Mouse (Mus musculus) myocyte (in vitro differentiated cells): Measurements from ENCODE around the gene Cln5. TPM values are rescaled to one million over a fixed set of nuclear protein-coding genes. Genes with fewer than 3 reads are reported as not detected.

Source experiments
- H3K27me3 ChIP-seq: one replicate; pipeline ENCODE4 v1.6.1; 2011; ENCODE audit not compliant: control insufficient read depth, insufficient read depth, insufficient read length
- H3K36me3 ChIP-seq: one replicate; pipeline ENCODE4 v1.6.1; 2011; ENCODE audit not compliant: control insufficient read depth, insufficient read depth
- H3K4me2 ChIP-seq: one replicate; pipeline ENCODE4 v1.6.1; 2011; ENCODE audit warnings: low read depth, control low read depth
- H3K4me3 ChIP-seq: one replicate; pipeline ENCODE4 v1.5.1; 2011; ENCODE audit warnings: mild to moderate bottlenecking, control low read depth, moderate library complexity
- H3K79me2 ChIP-seq: one replicate; pipeline ENCODE4 v1.6.1; 2011; ENCODE audit not compliant: control insufficient read depth, insufficient read depth
- H3ac ChIP-seq: one replicate; pipeline ENCODE4 v1.6.1; 2011; ENCODE audit not compliant: control insufficient read depth, insufficient read length
- CEBPB ChIP-seq: IDR thresholded peaks from 2 replicates; pipeline ENCODE4 v1.6.1; 2011; ENCODE audit warnings: mild to moderate bottlenecking, moderate library complexity; ENCODE audit not compliant: poor library complexity, insufficient read depth, severe bottlenecking
- E2F4 ChIP-seq: IDR thresholded peaks from one replicate; pipeline ENCODE4 v1.6.1; 2011; ENCODE audit warnings: mild to moderate bottlenecking, control low read depth, moderate library complexity; ENCODE audit not compliant: insufficient read depth
- MAX ChIP-seq: IDR thresholded peaks from one replicate; pipeline ENCODE4 v1.6.1; 2011; ENCODE audit warnings: low read depth, mild to moderate bottlenecking, control low read depth
- MYOD1 ChIP-seq, 3 experiments: IDR thresholded peaks; one replicate each; pipeline ENCODE4 v1.6.1; 2011; ENCODE audit warnings: control low read depth in 2 of 3, low read depth in 2 of 3, mild to moderate bottlenecking in 2 of 3, moderate library complexity in 1 of 3; ENCODE audit not compliant: insufficient read length in 2 of 3, control insufficient read depth in 1 of 3
- MYOG ChIP-seq, 3 experiments: IDR thresholded peaks; one replicate each; pipeline ENCODE4 v1.6.1; 2011; ENCODE audit warnings: control low read depth in 2 of 3, low read depth in 2 of 3, mild to moderate bottlenecking in 2 of 3; ENCODE audit not compliant: insufficient read length in 2 of 3, control insufficient read depth in 1 of 3, insufficient read depth in 1 of 3
- POLR2A ChIP-seq: IDR thresholded peaks from one replicate; pipeline ENCODE4 v1.6.1; 2011; ENCODE audit warnings: low read depth, mild to moderate bottlenecking, control low read depth, moderate library complexity; ENCODE audit not compliant: insufficient read length
- POLR2AphosphoS2 ChIP-seq: IDR thresholded peaks from one replicate; pipeline ENCODE4 v1.6.1; 2011; ENCODE audit warnings: low read depth, control low read depth; ENCODE audit not compliant: insufficient read length
- REST ChIP-seq: IDR thresholded peaks from one replicate; pipeline ENCODE4 v1.6.1; 2011; ENCODE audit warnings: mild to moderate bottlenecking, control low read depth, moderate library complexity; ENCODE audit not compliant: insufficient read depth, insufficient read length
- SRF ChIP-seq: IDR thresholded peaks from one replicate; pipeline ENCODE4 v1.6.1; 2011; ENCODE audit warnings: low read depth; ENCODE audit not compliant: control insufficient read depth, insufficient read length
- TCF12 ChIP-seq: IDR thresholded peaks from one replicate; pipeline ENCODE4 v1.6.1; 2011; ENCODE audit warnings: mild to moderate bottlenecking, control low read depth; ENCODE audit not compliant: poor library complexity, insufficient read depth, severe bottlenecking
- TCF3 ChIP-seq: IDR thresholded peaks from one replicate; pipeline ENCODE4 v1.6.1; 2011; ENCODE audit warnings: low read depth, control low read depth; ENCODE audit not compliant: insufficient read length
- USF1 ChIP-seq: IDR thresholded peaks from one replicate; pipeline ENCODE4 v1.6.1; 2011; ENCODE audit warnings: low read depth, mild to moderate bottlenecking, control low read depth, moderate library complexity
- polyA plus RNA-seq: library from polyadenylated mRNA; unstranded; fragments of >200 nt; fragmentation: generic; extraction: Trizol; gene quantifications from one replicate; pipeline ENCODE4 v1.2.1, GENCODE M21; 2012; ENCODE audit warnings: missing spikeins

Gene Cln5
- 20.6 TPM for polyA plus RNA-seq

DNA sequence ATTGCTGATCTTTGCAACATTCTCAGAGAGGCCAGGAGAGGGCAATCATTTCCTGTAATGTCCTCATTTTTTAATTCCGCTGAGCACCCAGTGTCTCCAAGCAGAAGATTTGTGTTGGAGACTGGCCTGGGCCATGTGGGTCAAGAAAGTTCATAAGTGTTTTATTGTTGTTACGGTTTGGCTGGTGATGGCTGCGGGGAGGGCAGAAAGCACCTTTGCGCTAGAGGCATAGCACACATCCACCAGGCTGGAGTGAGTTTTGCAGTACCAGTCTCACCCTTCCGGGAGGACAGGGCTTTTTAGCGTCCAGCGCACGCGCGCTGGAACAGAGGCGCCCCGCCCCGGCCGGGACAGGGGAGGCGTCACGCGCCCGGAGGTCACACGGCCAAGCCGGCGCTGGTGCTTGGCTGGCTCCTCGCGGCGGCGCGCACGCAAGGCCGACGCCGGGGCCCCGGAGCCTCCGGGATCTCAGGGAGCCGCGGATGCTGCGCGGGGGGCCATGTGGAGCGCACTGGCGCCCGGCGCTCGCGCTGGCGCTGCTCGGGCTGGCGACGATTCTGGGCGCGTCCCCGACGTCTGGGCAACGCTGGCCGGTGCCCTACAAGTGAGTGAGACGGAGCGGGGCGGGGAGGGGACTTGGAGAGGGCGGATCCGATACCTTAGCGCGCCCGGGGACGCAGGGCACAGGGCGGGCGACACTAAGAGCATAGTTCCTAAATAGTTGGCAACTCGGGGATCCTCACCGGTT is at the start of gene Cln5:
Gene Cln5, plus strand, starts transcription at position 353 of the 748 bp plus-strand sequence.
- peak within 1 kb of the TSS; percentile 47 for H3K4me3 ChIP-seq
- peak; percentile 76 for TF ChIP-seq POLR2A
- TF ChIP-seq MAX: no peak
- no peak for TF ChIP-seq E2F4
- TF ChIP-seq POLR2AphosphoS2: peak; percentile 77
- TF ChIP-seq CEBPB: peak; percentile 59; the same call in 1 of the 2 replicates
- TF ChIP-seq USF1: peak; percentile 65
- H3K4me2 ChIP-seq: peak within 1 kb of the TSS; percentile 93
- H3K79me2 ChIP-seq: no peaks in the 10 kb centered on the region
- peaks cover 17% of the 10 kb centered on the region for H3K36me3 ChIP-seq
- no peaks in the 10 kb centered on the region for H3K27me3 ChIP-seq
- peak within 1 kb of the TSS; percentile 30 for H3ac ChIP-seq

DNA sequence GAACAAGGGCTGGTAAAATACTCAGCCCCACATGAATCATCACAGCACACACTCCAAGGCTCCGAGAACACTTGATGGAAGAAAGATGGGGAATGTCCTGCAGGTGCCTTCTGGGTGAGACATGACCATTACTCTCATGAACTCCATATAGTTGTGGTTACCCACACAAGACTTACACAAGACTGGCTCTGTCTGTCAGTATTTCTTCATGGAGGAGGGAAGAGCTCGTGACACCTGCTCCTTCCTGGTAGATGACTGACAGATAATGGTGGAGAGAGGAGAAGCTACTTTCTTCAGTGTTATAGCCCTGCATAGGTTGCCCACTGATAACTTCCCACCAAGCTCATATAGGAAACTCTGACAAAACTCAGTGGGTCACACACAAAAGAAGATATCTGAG is 40.8 kb upstream of the Cln5 start:
- Histone ChIP-seq H3K4me2 (no peak overlapping the region), H3K27me3 (no peaks in the 10 kb centered on the region), H3K36me3 (no peaks in the 10 kb centered on the region), H3K79me2 (no peaks in the 10 kb centered on the region), H3ac (no peak overlapping the region), H3K4me3 (no peak overlapping the region)
- TF ChIP-seq MAX (no peak), POLR2A (no peak), REST (no peak), MYOG (IDR thresholded peaks at IDR 0.05; ENCODE audit: control insufficient read depth in 1 of 3, insufficient read depth in 1 of 3, insufficient read length in 2 of 3, low read depth in 2 of 3) (no peak), POLR2AphosphoS2 (no peak), E2F4 (no peak), USF1 (no peak), MYOD1 (IDR thresholded peaks at IDR 0.05; ENCODE audit: control insufficient read depth in 1 of 3, insufficient read length in 2 of 3, low read depth in 2 of 3) (no peak), TCF3 (no peak), CEBPB (no peak), TCF12 (no peak), SRF (no peak)

DNA sequence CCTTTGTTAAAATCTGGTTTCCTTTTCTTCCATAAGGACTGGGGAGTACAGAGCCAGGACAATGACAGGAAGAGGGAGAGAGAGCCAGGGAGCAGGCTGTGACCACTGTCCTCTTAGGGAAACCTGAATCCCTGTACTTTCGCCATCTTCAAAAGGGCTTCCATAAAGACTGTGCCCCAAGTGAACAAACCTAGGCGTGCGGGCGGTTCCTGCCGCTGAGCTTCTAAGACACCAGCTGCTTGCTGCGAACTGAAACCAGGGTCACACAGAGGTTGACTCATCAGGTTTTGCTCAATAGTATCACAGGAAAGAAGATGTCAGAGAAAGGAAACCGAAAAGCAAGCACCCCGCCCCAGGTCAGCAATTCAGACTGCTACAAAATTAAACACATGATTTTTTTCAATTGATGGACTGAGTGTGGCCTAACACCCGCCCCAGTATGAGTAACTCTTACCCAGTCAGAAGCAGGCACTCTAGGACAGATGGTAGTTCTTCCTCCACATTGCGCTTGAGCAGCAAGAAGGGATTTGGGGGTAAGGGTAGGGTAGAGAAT is 36.7 kb upstream of the Cln5 start:
- Histone ChIP-seq H3K79me2 (no peaks in the 10 kb centered on the region), H3ac (no peak overlapping the region), H3K4me3 (no peak overlapping the region), H3K4me2 (peak overlapping the region; percentile 42), H3K36me3 (no peaks in the 10 kb centered on the region), H3K27me3 (no peaks in the 10 kb centered on the region)
- TF ChIP-seq SRF: no peak
- no peak for TF ChIP-seq USF1
- no peak for TF ChIP-seq MYOG (IDR thresholded peaks at IDR 0.05; ENCODE audit: control insufficient read depth in 1 of 3, insufficient read depth in 1 of 3, insufficient read length in 2 of 3, low read depth in 2 of 3)
- TF ChIP-seq MAX: no peak
- TF ChIP-seq REST: no peak
- no peak for TF ChIP-seq POLR2AphosphoS2
- no peak for TF ChIP-seq E2F4
- no peak for TF ChIP-seq POLR2A
- no peak for TF ChIP-seq MYOD1 (IDR thresholded peaks at IDR 0.05; ENCODE audit: control insufficient read depth in 1 of 3, insufficient read length in 2 of 3, low read depth in 2 of 3)
- TF ChIP-seq TCF3: no peak
- TF ChIP-seq TCF12: no peak
- TF ChIP-seq CEBPB: no peak

DNA sequence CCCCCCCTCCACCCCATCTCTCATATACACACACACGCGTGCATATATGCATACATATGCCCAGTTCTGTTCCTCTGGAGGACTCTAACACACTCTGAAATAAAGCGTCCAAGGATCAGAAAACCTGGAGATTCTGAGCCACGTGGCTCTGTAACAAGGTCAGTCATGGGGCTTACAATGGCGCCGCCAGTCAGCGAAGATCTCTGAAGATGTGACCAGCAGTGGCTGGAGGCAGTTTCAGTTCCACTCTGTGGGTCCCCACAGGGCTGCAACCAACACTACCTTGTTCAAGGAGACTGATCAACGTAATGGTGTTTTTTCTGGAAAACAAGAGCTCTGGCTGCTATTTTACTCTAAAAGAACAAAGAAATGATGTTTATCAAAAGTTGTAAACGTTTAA is 35.9 kb upstream of the Cln5 start:
- H3K36me3 ChIP-seq: no peaks in the 10 kb centered on the region
- TF ChIP-seq USF1: no peak
- no peak overlapping the region for H3ac ChIP-seq
- H3K79me2 ChIP-seq: no peaks in the 10 kb centered on the region
- H3K4me3 ChIP-seq: no peak overlapping the region
- H3K4me2 ChIP-seq: no peak overlapping the region
- no peaks in the 10 kb centered on the region for H3K27me3 ChIP-seq

DNA sequence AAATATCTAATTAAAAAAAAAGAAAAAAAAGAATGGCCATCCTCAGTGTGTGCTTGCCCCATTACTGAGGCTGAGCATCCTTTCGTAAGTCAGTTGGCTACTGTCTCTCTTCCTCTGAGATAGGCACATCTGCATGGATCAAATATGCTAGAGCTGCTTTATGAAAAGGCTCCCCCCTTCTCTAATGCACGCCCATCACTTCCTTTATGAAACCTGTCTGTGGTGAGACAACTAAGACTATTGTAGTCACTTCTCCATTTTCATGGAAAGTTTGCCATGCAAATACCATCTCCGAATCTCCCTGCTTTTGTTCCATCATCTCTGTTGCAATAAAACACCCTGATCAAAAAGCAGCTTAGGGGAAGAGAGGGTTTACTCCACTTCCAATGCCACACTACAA is 33.0 kb upstream of the Cln5 start:
- Histone ChIP-seq H3K4me2 (no peak overlapping the region), H3ac (no peak overlapping the region), H3K27me3 (no peaks in the 10 kb centered on the region), H3K4me3 (no peak overlapping the region), H3K36me3 (no peaks in the 10 kb centered on the region), H3K79me2 (no peaks in the 10 kb centered on the region)
- TF ChIP-seq TCF3 (no peak), MYOG (IDR thresholded peaks at IDR 0.05; ENCODE audit: control insufficient read depth in 1 of 3, insufficient read depth in 1 of 3, insufficient read length in 2 of 3, low read depth in 2 of 3) (no peak), REST (no peak), MYOD1 (IDR thresholded peaks at IDR 0.05; ENCODE audit: control insufficient read depth in 1 of 3, insufficient read length in 2 of 3, low read depth in 2 of 3) (no peak), E2F4 (no peak), POLR2AphosphoS2 (no peak), SRF (no peak), CEBPB (no peak), POLR2A (no peak), MAX (no peak), TCF12 (no peak), USF1 (no peak)
